Mouse (Mus musculus) intestine, embryonic 14.5 days (tissue): ENCODE results near the gene Tm6sf2. TPM values are rescaled to one million over a fixed set of nuclear protein-coding genes. Genes with fewer than 3 reads are reported as not detected.
A peak's percentile ranks its signal among the peaks of the same experiment; 100 is the strongest.

Experiments
- ATAC-seq: fragments of 200-750 bp; cut with Nextera tagmentation; replicated peaks from 2 replicates; pipeline ENCODE4 v1.8.0; 2017; ENCODE audit warnings: low read depth, moderate number of reproducible peaks, moderate TSS enrichment, moderate library complexity; ENCODE audit not compliant: low FRiP score, low TSS enrichment
- DNase-seq: peaks from one replicate; pipeline ENCODE4 v3.0.0-alpha.2; 2018; ENCODE audit warnings: low spot score
- H3K27ac ChIP-seq: fragments of 300-500 bp; sonication (generic); 2 replicates; pipeline ENCODE4 v1.5.1; 2014; ENCODE audit warnings: low read depth, mild to moderate bottlenecking, control low read depth
- H3K27me3 ChIP-seq: fragments of 300-500 bp; sonication (generic); replicated peaks from 2 replicates; pipeline ENCODE4 v1.6.1; 2014; ENCODE audit warnings: low read length, control low read depth; ENCODE audit not compliant: control insufficient read depth, insufficient read depth
- H3K36me3 ChIP-seq: fragments of 300-500 bp; sonication (generic); 2 replicates; pipeline ENCODE4 v1.6.1; 2014; ENCODE audit warnings: low read length, control low read depth; ENCODE audit not compliant: control insufficient read depth, insufficient read depth
- H3K4me1 ChIP-seq: fragments of 300-500 bp; sonication (generic); replicated peaks from 2 replicates; pipeline ENCODE4 v1.6.1; 2014; ENCODE audit warnings: low read length, control low read depth, mixed read lengths; ENCODE audit not compliant: control insufficient read depth, insufficient read depth
- H3K4me2 ChIP-seq: fragments of 300-500 bp; sonication (generic); 2 replicates; pipeline ENCODE4 v1.6.1; 2014; ENCODE audit warnings: low read length
- H3K4me3 ChIP-seq: fragments of 300-500 bp; sonication (generic); 2 replicates; pipeline ENCODE4 v1.5.1; 2014; ENCODE audit warnings: low read depth, low read length, control low read depth, mixed read lengths
- H3K9ac ChIP-seq: fragments of 300-500 bp; sonication (generic); 2 replicates; pipeline ENCODE4 v1.6.1; 2014; ENCODE audit warnings: mild to moderate bottlenecking, low read length
- H3K9me3 ChIP-seq: fragments of 300-500 bp; sonication (generic); 2 replicates; pipeline ENCODE4 v1.6.1; 2016; ENCODE audit warnings: low read length, control low read depth; ENCODE audit not compliant: control insufficient read depth
- WGBS: fragments of 180-500 bp; shearing (Covaris S2); extraction: QIAGEN DNeasy Blood & Tissue Kit; methylation state at CpG from one replicate; pipeline ENCODE4 v1.1.7; 2014; 5-methylcytosine and 5-hydroxymethylcytosine counted together
- polyA plus RNA-seq: library from polyadenylated mRNA; unstranded; fragments of >200 nt; fragmentation: Nextera tagmentation; extraction: Ambion mirVana; gene quantifications from 2 replicates; pipeline ENCODE4 v1.2.1, GENCODE M21; 2014

Gene Tm6sf2
- polyA plus RNA-seq: 1.9 and 3.0 TPM in 2 replicates

DNA sequence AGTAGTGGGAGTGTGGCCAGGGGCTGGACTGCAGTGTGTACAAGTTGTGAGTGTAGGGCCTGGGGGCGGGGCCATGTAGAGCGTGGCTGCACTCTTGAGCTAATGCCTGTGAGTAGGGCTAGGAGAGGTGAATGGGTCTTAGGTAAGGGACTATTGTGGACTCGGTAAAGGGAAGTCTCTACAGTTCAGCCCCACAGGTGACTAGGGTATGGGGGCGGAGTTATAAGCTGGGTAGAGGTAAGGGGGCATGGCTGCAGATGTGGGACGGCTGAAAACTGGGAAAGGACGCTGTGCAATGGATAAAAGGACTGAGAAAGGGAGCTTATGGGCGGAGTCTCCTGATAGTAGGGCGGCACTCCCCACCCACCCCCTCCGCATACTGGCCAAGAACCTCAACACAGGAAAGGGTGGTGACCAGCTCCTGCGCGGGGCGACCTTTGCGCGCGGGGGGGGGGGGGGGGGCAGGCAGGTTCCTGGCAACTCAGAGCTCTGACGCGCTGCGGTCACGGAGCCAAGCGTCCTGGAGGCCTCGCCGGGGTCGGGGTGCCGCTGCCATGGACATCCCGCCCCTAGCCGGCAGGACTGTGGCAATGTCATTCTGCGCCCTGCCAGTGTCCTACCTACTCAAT is at the start of gene Tm6sf2:
Tm6sf2 (plus strand) TSS at position 484 of the 629 bp plus-strand sequence.
- Histone ChIP-seq H3K9ac (no peak within 1 kb of the TSS), H3K4me3 (0 out of 2 replicates have a peak within 1 kb of the TSS, but pooled peaks have one; percentile 10), H3K27ac (no peak within 1 kb of the TSS), H3K27me3 (no peaks in the 10 kb centered on the region), H3K4me2 (peak within 1 kb of the TSS; percentile 45), H3K36me3 (peaks cover 41% of the 10 kb centered on the region), H3K4me1 (peaks cover 8% of the 10 kb centered on the region; the same call in 1 of the 2 replicates), H3K9me3 (no peaks in the 10 kb centered on the region)
- peak; percentile 58 for DNase-seq
- WGBS: 12% methylated on average over 21 of the region's 27 CpGs
- ATAC-seq: peak; percentile 83

DNA sequence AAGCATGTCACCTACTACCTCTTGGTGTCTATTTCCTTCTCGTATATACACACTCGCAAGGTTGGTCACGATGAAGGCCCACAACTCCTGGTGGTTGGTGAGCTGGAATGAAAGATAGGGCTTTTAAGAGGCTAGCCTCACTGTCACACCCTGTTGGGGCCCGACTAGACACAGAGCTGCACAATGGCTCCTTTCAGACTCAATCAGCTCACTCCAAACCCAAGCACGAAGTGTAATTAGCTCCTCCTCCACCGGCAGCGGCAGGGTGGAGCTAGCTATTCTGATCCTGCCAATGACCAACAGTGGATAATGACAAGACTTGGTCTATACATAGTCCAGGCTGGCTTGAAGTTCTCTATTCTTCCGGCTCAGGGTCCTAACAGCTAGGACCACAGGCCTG is 49.1 kb upstream of the Tm6sf2 start:
- no peaks in the 10 kb centered on the region for H3K4me1 ChIP-seq
- no peak overlapping the region for H3K27ac ChIP-seq
- ATAC-seq (no peak), DNase-seq (no peak)
- no peak overlapping the region for H3K4me3 ChIP-seq
- no peak overlapping the region for H3K4me2 ChIP-seq
- H3K9ac ChIP-seq: no peak overlapping the region
- no peaks in the 10 kb centered on the region for H3K27me3 ChIP-seq
- WGBS: 80% methylated on average over 8 of the region's 8 CpGs
- H3K36me3 ChIP-seq: peaks cover 99% of the 10 kb centered on the region
- no peaks in the 10 kb centered on the region for H3K9me3 ChIP-seq

DNA sequence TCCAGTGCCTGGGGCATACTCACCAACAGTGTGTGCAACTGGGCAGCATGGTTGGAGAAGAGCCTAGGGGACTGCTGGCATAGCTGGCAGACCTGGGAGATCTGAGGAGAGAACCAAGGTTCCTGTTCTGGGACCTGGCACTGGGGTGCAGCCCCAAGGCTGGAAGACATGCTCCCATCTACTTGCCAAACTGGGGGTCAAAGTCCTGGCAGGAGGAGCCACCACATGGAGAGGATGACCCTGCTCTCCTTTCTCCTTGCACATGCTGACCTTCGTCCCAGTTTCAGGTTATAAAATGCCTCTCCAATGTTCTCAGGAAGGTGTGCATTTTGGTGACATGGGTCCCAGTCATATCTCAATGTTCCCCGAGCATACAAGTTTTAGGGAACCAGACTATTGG is 46.6 kb upstream of the Tm6sf2 start:
- Histone ChIP-seq H3K27me3 (no peaks in the 10 kb centered on the region), H3K9ac (no peak overlapping the region), H3K4me3 (no peak overlapping the region), H3K4me1 (no peaks in the 10 kb centered on the region), H3K27ac (no peak overlapping the region), H3K9me3 (no peaks in the 10 kb centered on the region), H3K4me2 (no peak overlapping the region), H3K36me3 (peaks cover 100% of the 10 kb centered on the region)
- DNase-seq (no peak), ATAC-seq (no peak)
- WGBS: 95% methylated on average over 2 of the region's 2 CpGs

DNA sequence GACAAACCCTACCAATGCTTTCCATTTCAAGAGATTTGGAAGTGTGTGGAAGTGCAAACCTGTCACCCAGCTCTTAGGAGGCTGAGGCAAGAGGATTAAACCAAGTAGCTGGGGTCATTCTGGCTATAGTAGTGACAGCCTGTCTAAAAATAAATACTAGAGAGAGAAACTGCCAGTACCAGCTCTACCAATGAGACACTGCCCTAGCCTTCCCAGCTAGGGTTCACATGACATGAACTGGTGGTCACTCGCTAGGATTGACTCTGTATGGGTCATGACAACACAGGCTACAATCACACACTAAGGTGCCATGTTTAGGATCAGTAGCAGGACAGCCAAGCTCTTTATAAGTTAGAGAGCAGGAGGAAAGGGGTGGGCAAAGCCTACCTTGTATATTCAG is 42.5 kb upstream of the Tm6sf2 start:
- H3K36me3 ChIP-seq: peaks cover 70% of the 10 kb centered on the region
- no peaks in the 10 kb centered on the region for H3K27me3 ChIP-seq
- no peaks in the 10 kb centered on the region for H3K9me3 ChIP-seq
- no peak for DNase-seq
- no peak overlapping the region for H3K9ac ChIP-seq
- H3K4me2 ChIP-seq: no peak overlapping the region
- no peak overlapping the region for H3K27ac ChIP-seq
- no peak overlapping the region for H3K4me3 ChIP-seq
- no peaks in the 10 kb centered on the region for H3K4me1 ChIP-seq
- no peak for ATAC-seq
- WGBS: 92% methylated on average over 1 of the region's 1 CpGs

DNA sequence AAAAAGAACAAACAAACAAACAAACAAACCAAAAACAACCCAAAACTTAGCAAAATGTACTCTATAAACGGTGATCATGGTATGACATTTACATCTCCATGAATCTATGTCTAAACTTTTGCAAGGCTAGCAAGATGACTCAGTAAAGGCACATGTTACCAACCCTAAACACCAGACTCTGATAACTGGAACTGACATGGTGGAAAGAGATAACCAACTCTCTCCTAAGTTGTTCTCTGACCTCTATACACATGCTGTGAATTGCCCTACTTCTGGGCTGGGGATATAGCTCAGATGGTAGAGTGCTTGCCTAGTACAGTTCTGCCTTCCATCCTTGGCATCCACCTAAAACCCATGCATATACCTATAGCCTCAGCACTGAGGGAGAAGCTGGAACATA is 34.7 kb upstream of the Tm6sf2 start:
- WGBS: 86% methylated on average over 1 of the region's 1 CpGs
- H3K27me3 ChIP-seq: no peaks in the 10 kb centered on the region
- no peak for DNase-seq
- peaks cover 11% of the 10 kb centered on the region for H3K4me1 ChIP-seq
- H3K4me3 ChIP-seq: no peak overlapping the region
- no peaks in the 10 kb centered on the region for H3K9me3 ChIP-seq
- no peak overlapping the region for H3K27ac ChIP-seq
- no peak overlapping the region for H3K9ac ChIP-seq
- ATAC-seq: no peak
- no peak overlapping the region for H3K4me2 ChIP-seq
- H3K36me3 ChIP-seq: peaks cover 18% of the 10 kb centered on the region

DNA sequence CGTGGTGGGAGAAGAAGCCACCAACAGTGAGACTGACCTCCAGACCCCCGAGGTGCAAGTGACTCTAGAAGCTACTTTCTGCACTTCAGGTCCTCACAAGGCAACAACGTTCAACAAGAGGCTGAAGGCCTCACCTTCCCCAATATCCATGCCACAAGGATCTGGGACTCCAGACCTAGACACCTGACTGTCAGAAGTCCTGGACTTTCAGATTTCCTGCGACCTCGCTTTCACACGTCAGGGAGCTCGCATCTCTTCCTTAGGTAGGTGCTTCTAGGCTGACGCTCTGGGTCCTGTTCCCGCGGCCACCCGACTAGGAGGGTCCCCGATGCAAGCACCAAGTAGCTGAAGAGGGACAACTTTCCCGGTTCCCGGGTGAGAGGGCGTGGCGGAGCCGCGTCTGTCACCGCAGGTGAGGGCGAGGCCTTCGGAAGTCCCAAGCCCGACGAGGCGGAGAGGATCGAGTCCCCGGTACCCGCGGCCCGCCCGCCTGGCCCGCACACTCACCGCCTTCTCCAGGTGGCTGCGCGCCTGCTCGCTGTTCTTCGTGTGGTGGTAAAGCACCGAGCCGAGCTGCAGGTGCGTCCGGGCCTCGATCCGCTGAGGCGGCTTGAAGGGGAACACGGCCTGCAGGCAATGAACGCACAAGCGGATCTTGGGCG is 30.7 kb upstream of the Tm6sf2 start:
- peak overlapping the region; percentile 95 for H3K4me2 ChIP-seq
- peak; percentile 32 for ATAC-seq
- WGBS: 1% methylated on average over 47 of the region's 47 CpGs
- peak overlapping the region; percentile 100 for H3K4me3 ChIP-seq
- H3K36me3 ChIP-seq: peaks cover 14% of the 10 kb centered on the region; the same call in 1 of the 2 replicates
- peak overlapping the region; percentile 78; the same call in 1 of the 2 replicates for H3K27ac ChIP-seq
- H3K4me1 ChIP-seq: peaks cover 24% of the 10 kb centered on the region
- H3K27me3 ChIP-seq: no peaks in the 10 kb centered on the region
- peak overlapping the region; percentile 97 for H3K9ac ChIP-seq
- H3K9me3 ChIP-seq: no peaks in the 10 kb centered on the region
- no peak for DNase-seq

DNA sequence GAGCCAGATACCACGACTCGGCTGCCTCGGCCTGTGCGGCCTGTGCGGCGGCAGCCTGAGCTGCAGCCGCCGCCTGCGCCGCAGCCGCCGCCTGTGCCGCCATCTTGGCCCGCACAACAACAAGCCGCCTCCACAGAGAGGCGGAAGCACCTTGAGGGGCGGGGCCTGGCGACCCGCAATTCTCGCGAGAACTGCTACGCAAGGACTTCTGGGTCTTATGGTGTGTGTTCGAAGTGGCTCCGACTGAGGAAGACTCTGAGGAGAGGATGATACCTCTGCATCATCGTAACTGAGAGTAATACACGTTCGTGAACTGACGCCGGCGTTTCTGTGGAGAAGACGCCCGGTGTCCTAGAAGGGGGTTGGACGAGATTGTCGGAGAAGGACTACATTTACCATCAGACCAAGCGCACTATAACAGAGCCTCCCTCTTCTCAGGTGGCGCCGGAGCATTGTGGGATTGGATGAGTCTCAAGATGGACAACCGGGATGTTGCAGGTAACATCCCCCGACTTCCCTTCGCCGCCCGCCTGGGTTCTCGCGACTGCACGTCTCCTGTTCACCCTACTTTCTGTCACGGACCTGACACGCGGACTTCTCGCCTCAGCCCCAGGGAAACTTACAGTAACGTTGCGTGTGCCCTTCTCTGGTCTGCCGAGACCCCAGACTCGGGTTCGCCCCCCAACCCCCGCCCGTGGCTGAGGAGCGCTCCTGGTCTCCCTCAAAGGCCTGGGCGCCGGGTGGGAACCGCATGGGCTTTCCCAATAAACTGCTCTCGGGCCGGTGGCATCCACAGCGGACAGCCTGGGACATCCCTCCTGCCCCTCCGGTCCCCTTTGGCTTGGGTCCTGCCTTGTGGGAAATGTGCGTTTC is 29.9 kb upstream of the Tm6sf2 start, which contains the start of the genes Mau2 and Sugp1:
Mau2 (minus strand) TSS at position 152 of the 873 bp plus-strand sequence.
Sugp1 (plus strand) TSS at position 231 of the 873 bp plus-strand sequence.
- H3K9ac ChIP-seq: peak within 1 kb of the TSS; percentile 97
- H3K4me2 ChIP-seq: peak within 1 kb of the TSS; percentile 95
- H3K36me3 ChIP-seq: peaks cover 7% of the 10 kb centered on the region; the same call in 1 of the 2 replicates
- WGBS: under 1% methylated on average over 65 of the region's 65 CpGs
- H3K4me3 ChIP-seq: peak within 1 kb of the TSS; percentile 100
- ATAC-seq: peak; percentile 97
- DNase-seq: peak; percentile 99
- H3K9me3 ChIP-seq: no peaks in the 10 kb centered on the region
- H3K27me3 ChIP-seq: no peaks in the 10 kb centered on the region
- H3K4me1 ChIP-seq: peaks cover 26% of the 10 kb centered on the region
- H3K27ac ChIP-seq: peak within 1 kb of the TSS; percentile 78

DNA sequence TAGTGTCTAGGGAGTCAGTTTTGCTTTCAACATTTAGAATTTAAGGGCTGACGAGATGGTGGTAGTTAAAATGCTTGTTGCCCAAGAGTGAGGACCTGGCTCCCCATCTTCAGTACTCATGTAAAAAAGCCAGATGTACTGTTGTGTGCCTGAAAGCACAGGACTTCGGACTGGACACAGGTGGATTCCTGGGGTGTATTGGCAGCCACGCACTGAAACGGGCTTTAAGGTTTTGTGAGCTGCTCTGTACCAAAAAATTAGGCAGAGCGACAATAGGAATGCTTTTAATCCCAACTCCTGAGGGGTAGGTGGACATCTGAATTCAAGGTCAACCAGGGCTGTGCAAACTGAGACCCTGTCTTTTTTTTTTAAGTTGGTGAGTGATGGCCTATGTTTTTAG is 28.7 kb upstream of the Tm6sf2 start:
- Histone ChIP-seq H3K36me3 (peaks cover 8% of the 10 kb centered on the region), H3K4me3 (peak overlapping the region; percentile 100; the same call in 1 of the 2 replicates), H3K9me3 (no peaks in the 10 kb centered on the region), H3K9ac (peak overlapping the region; percentile 97), H3K4me2 (peak overlapping the region; percentile 85), H3K27me3 (no peaks in the 10 kb centered on the region), H3K27ac (no peak overlapping the region), H3K4me1 (peaks cover 26% of the 10 kb centered on the region)
- ATAC-seq (no peak), DNase-seq (no peak)
- whole genome bisulfite sequencing: 86% methylated on average over 5 of the region's 5 CpGs
